Mouse (Mus musculus): ENCODE data around the gene Rnf11. TPM values are rescaled to one million over a fixed set of nuclear protein-coding genes. Genes with fewer than 3 reads are reported as not detected.

The Rnf11 gene
- polyA plus RNA-seq (2017; shearing (Covaris generic)), result 62.1 TPM

DNA sequence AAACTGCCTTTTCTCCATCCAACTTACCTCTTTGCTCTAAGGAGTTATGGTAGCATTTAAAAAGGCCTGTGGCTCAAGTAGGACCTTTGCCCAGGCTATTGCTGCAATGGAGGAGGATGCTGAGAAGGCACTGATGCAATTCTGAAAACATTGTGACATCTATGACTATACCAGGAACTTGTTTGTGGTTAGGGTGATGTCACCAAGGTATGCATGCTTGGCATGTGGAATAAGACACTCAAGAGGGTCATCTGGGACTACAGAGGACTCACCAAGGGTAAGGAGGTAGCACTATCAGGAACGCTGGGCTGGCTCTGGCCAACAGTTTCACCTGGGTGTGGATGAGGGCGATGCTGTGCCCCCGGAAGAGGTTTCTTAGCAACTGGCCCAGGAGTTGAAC is at the start of gene Rnf11:
Gene Rnf11, minus strand, starts transcription at position 108 of the 400 bp plus-strand sequence.

GRCm38 (mm10) chr4:109531111-109531510 is 46.6 kb upstream of the Rnf11 start, which contains the start of gene 4930522H14Rik:
Gene 4930522H14Rik, minus strand, starts transcription at chr4:109531297.

GRCm38 (mm10) chr4:109406486-109407175 is 77.9 kb downstream of the Rnf11 start, which contains the start of gene Ttc39a:
Gene Ttc39a, plus strand, starts transcription at chr4:109406623.

Other genes with a start within 250 kb of the Rnf11 start
- 102 TPM for gene Eps15, start 204.5 kb downstream of the Rnf11 start, polyA plus RNA-seq (2017; shearing (Covaris generic))
- gene Ttc39a, start 78.1 kb downstream of the Rnf11 start, polyA plus RNA-seq (2017; shearing (Covaris generic)), result not detected
- gene 4930522H14Rik, start 46.6 kb upstream of the Rnf11 start, polyA plus RNA-seq (2017; shearing (Covaris generic)), result not detected
- 5.9 TPM for gene Cdkn2c, start 182.5 kb upstream of the Rnf11 start, polyA plus RNA-seq (2017; shearing (Covaris generic))
- gene Faf1, start 191.9 kb upstream of the Rnf11 start, polyA plus RNA-seq (2017; shearing (Covaris generic)), result 39.2 TPM